Mouse (Mus musculus): ENCODE data around the gene Pgpep1.

GRCm38 (mm10) chr8:70696946-70697345 lies 36.8 kb upstream of the Pgpep1 start:
- TF ChIP-seq CTCF (IDR thresholded peaks at IDR 0.05; ENCODE audit: low read depth, low read length), result no peak
- TF ChIP-seq POLR2A (IDR thresholded peaks at IDR 0.05; ENCODE audit: borderline replicate concordance, low read depth, low read length), result no peak

Data from bone marrow macrophage, adult 2 months (primary cell).